Mouse (Mus musculus): ENCODE results near the gene Sema3d. TPM values are rescaled to one million over a fixed set of nuclear protein-coding genes. Genes with fewer than 3 reads are reported as not detected.

Gene Sema3d
- polyA plus RNA-seq, 1 experiment, result 5.3 TPM

GRCm38 (mm10) chr5:12579752-12580151 is 196.6 kb downstream of the Sema3d start:
- no peak overlapping the region for H3K27ac ChIP-seq (ENCODE audit: insufficient read depth, low read length)
- TF ChIP-seq POLR2A (IDR thresholded peaks at IDR 0.05; ENCODE audit: low read depth, low read length) (no peak), CTCF (IDR thresholded peaks at IDR 0.05; ENCODE audit: borderline replicate concordance, insufficient read depth, low read length) (no peak)
- H3K4me3 ChIP-seq (ENCODE audit: insufficient read depth, low read length), result no peak overlapping the region
- no peaks in the 10 kb centered on the region for H3K4me1 ChIP-seq (ENCODE audit: control insufficient read depth, insufficient read depth, low read length)

GRCm38 (mm10) chr5:12582540-12582939 is 199.4 kb downstream of the Sema3d start:
- H3K4me1 ChIP-seq (ENCODE audit: control insufficient read depth, insufficient read depth, low read length), result no peaks in the 10 kb centered on the region
- H3K4me3 ChIP-seq (ENCODE audit: insufficient read depth, low read length), result no peak overlapping the region
- TF ChIP-seq CTCF (IDR thresholded peaks at IDR 0.05; ENCODE audit: borderline replicate concordance, insufficient read depth, low read length) (no peak), POLR2A (IDR thresholded peaks at IDR 0.05; ENCODE audit: low read depth, low read length) (no peak)
- H3K27ac ChIP-seq (ENCODE audit: insufficient read depth, low read length), result peak overlapping the region; percentile 40

- Histone ChIP-seq H3K27ac (ENCODE audit: insufficient read depth, low read length) (peak overlapping the region; percentile 38; the same call in 1 of the 2 replicates), H3K4me1 (ENCODE audit: control insufficient read depth, insufficient read depth, low read length) (no peaks in the 10 kb centered on the region), H3K4me3 (ENCODE audit: insufficient read depth, low read length) (no peak overlapping the region)
- TF ChIP-seq POLR2A (IDR thresholded peaks at IDR 0.05; ENCODE audit: low read depth, low read length), result no peak
- TF ChIP-seq CTCF (IDR thresholded peaks at IDR 0.05; ENCODE audit: borderline replicate concordance, insufficient read depth, low read length), result no peak
These were observed 200.2 kb downstream of the Sema3d start for GRCm38 (mm10) chr5:12583293-12583834.

- Histone ChIP-seq H3K4me3 (ENCODE audit: insufficient read depth, low read length) (no peak overlapping the region), H3K27ac (ENCODE audit: insufficient read depth, low read length) (no peak overlapping the region), H3K4me1 (ENCODE audit: control insufficient read depth, insufficient read depth, low read length) (no peaks in the 10 kb centered on the region)
- TF ChIP-seq CTCF (IDR thresholded peaks at IDR 0.05; ENCODE audit: borderline replicate concordance, insufficient read depth, low read length), result no peak
- TF ChIP-seq POLR2A (IDR thresholded peaks at IDR 0.05; ENCODE audit: low read depth, low read length), result no peak
These were observed 201.7 kb downstream of the Sema3d start for GRCm38 (mm10) chr5:12584886-12585285.

- TF ChIP-seq POLR2A (IDR thresholded peaks at IDR 0.05; ENCODE audit: low read depth, low read length) (no peak), CTCF (IDR thresholded peaks at IDR 0.05; ENCODE audit: borderline replicate concordance, insufficient read depth, low read length) (no peak)
- Histone ChIP-seq H3K4me1 (ENCODE audit: control insufficient read depth, insufficient read depth, low read length) (no peaks in the 10 kb centered on the region), H3K27ac (ENCODE audit: insufficient read depth, low read length) (no peak overlapping the region), H3K4me3 (ENCODE audit: insufficient read depth, low read length) (no peak overlapping the region)
These were observed 251.2 kb downstream of the Sema3d start for GRCm38 (mm10) chr5:12634227-12634980.

GRCm38 (mm10) chr5:12637763-12638468 is 254.7 kb downstream of the Sema3d start:
- Histone ChIP-seq H3K4me3 (ENCODE audit: insufficient read depth, low read length) (no peak overlapping the region), H3K4me1 (ENCODE audit: control insufficient read depth, insufficient read depth, low read length) (no peaks in the 10 kb centered on the region), H3K27ac (ENCODE audit: insufficient read depth, low read length) (no peak overlapping the region)
- TF ChIP-seq POLR2A (IDR thresholded peaks at IDR 0.05; ENCODE audit: low read depth, low read length) (no peak), CTCF (IDR thresholded peaks at IDR 0.05; ENCODE audit: borderline replicate concordance, insufficient read depth, low read length) (no peak)

All from embryonic fibroblast, embryonic 13.5 days (primary cell).